Mouse (Mus musculus) spleen, adult 2 months (tissue): ENCODE measurements around the gene Pdzrn4. TPM values are rescaled to one million over a fixed set of nuclear protein-coding genes. Genes with fewer than 3 reads are reported as not detected.

Experiments
- DNase-seq, 2 experiments: peaks; one replicate each; pipeline versions ENCODE4 v3.0.0 to v3.0.0-alpha.2; 2012 to 2021; ENCODE audit warnings: low spot score in 2 of 2, low read depth in 1 of 2
- H3K27ac ChIP-seq: fragments of 200-500 bp; 2 replicates; pipeline ENCODE4 v1.5.1; 2012; ENCODE audit warnings: low read length, inconsistent platforms; ENCODE audit not compliant: insufficient read depth
- H3K27me3 ChIP-seq: fragments of 200-500 bp; 2 replicates; pipeline ENCODE4 v1.6.1; 2012; ENCODE audit warnings: mild to moderate bottlenecking, moderate library complexity, low read length, inconsistent platforms; ENCODE audit not compliant: control insufficient read depth, insufficient read depth
- H3K36me3 ChIP-seq: fragments of 200-500 bp; 2 replicates; pipeline ENCODE4 v1.6.1; 2012; ENCODE audit warnings: mild to moderate bottlenecking, low read length, inconsistent platforms; ENCODE audit not compliant: control insufficient read depth, insufficient read depth
- H3K4me1 ChIP-seq: fragments of 200-500 bp; 2 replicates; pipeline ENCODE4 v1.6.1; 2011; ENCODE audit warnings: inconsistent platforms; ENCODE audit not compliant: control insufficient read depth, insufficient read depth, insufficient read length
- H3K4me3 ChIP-seq: fragments of 200-500 bp; 2 replicates; pipeline ENCODE4 v1.5.1; 2011; ENCODE audit warnings: mild to moderate bottlenecking, inconsistent platforms; ENCODE audit not compliant: insufficient read depth, insufficient read length; ENCODE audit errors: extremely low read depth
- CTCF ChIP-seq: fragments of 200-500 bp; IDR thresholded peaks from 2 replicates; pipeline ENCODE4 v1.5.1; 2011; ENCODE audit warnings: mild to moderate bottlenecking, inconsistent platforms; ENCODE audit not compliant: insufficient read depth, insufficient read length, insufficient replicate concordance; ENCODE audit errors: extremely low read depth
- POLR2A ChIP-seq: fragments of 200-500 bp; IDR thresholded peaks from 2 replicates; pipeline ENCODE4 v1.6.1; 2011; ENCODE audit warnings: low read depth, low read length, inconsistent platforms
- WGBS: fragments of 180-500 bp; shearing (Covaris S2); methylation state at CpG from one replicate; pipeline ENCODE4 v1.1.7; 2018; 5-methylcytosine and 5-hydroxymethylcytosine counted together
- polyA plus RNA-seq: library from polyadenylated mRNA; depleted of rRNA; stranded (reverse); fragments of >200 nt; gene quantifications from 2 replicates; pipeline ENCODE4 v1.2.3, GENCODE M21; 2012

Pdzrn4 gene
- polyA plus RNA-seq, 1 experiment = 0.02 TPM

GRCm38 (mm10) chr15:92806352-92806751 is 409.7 kb downstream of the Pdzrn4 start:
- H3K27ac ChIP-seq = no peak overlapping the region
- H3K4me1 ChIP-seq = no peaks in the 10 kb centered on the region
- DNase-seq = no peak
- no peaks in the 10 kb centered on the region for H3K36me3 ChIP-seq
- no peak overlapping the region for H3K4me3 ChIP-seq
- WGBS = 86% methylated on average over 1 of the region's 1 CpGs
- no peaks in the 10 kb centered on the region for H3K27me3 ChIP-seq
- TF ChIP-seq POLR2A (no peak), CTCF (no peak)
